Mouse (Mus musculus) kidney, adult 10 weeks (tissue): ENCODE data around the gene Dnal1. TPM values are rescaled to one million over a fixed set of nuclear protein-coding genes. Genes with fewer than 3 reads are reported as not detected.

Experiments
- polyA plus RNA-seq: library from polyadenylated mRNA; stranded (reverse); fragments of 350-450 nt; fragmentation: Illumina TruSeq; extraction: RNeasy Lipid Tissue Mini Kit (QIAGEN cat#74804); gene quantifications from one replicate; pipeline ENCODE4 v1.2.3, GENCODE M21; 2014; ENCODE audit warnings: low read depth, low replicate concordance

Dnal1 gene
- 10.8 TPM for polyA plus RNA-seq

DNA sequence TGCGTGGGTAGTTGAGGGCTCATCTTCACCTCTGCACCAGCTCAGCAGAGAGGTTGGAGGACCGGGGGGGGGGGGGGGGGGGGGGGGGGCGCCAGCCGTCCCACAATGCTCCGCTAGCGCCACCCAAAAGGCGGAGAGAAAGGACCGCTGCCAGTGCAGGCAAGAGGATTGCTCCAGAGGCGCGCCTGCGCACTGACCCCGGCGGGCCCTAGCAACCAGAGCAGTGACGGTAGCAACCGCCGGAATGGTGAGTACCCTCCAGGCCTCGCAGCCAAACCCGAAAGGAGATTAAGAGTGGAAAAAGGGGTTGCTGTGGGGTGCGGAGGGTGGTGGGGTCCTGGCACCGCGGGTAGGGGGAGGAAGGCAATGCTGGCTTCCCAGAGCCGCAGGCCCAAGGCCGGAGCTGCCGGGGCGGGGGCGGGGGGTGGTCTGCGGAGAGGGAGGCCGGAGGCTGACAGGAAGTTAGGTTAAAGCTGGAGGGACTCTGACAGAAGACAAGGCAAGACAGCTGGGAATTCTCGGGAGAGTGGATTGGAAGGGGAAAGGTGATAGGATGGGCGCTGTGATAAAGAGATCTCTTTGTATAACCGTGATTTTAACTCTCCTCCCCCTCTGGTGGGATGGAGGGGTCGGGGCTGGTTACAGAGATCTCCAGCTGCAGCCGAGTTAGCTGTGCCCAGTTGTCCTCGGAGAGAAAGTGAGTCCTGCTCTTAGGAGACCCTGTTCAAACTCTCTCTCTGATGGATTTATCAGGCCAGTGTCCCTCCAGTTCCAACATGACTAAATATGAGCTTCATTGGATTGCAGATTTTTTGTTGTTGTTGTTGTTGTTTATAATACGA lies at the start of gene Dnal1:
Dnal1 (plus strand) TSS at position 214 of the 842 bp plus-strand sequence.

GRCm38 (mm10) chr12:84068986-84069385 lies 45.2 kb upstream of the Dnal1 start, which contains the start of gene Acot5:
TSS of gene Acot5 (plus strand) at chr12:84069325.

DNA sequence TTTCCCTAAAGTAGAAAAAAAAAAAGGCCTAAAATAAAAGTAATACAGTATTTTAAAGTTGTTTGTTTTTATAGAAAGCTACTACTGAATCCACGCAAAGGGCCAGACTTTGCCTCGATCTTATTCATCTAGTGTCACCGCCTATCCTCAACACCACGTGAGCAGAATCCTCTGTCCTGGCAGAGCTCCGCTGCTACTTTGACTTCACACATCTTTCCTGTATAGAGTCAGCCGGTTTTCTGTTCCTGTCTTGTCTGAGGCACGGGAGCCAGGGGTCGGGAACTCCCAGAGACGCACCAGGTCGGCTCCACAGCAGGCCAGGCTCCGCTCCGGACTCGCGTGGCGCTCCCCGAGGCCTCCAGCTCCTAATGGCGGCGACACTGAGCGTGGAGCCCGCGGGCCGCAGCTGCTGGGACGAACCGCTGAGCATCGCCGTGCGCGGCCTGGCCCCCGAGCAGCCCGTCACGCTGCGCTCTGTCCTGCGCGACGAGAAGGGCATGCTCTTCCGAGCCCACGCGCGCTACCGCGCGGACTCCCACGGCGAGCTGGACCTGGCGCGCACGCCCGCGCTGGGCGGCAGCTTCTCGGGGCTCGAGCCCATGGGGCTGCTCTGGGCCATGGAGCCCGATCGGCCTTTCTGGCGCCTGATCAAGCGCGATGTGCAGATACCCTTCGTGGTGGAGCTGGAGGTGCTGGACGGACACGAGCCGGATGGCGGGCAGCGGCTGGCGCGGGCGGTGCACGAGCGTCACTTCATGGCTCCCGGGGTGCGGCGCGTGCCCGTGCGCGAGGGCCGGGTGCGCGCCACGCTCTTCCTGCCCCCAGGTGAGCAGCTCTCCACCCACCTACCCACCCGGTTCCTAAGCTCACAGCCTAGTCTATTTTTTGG lies 13.3 kb upstream of the Dnal1 start, which contains the start of gene Acot6:
Acot6 (plus strand) TSS at position 51 of the 889 bp plus-strand sequence.

GRCm38 (mm10) chr12:84147954-84148621 lies 33.9 kb downstream of the Dnal1 start, which contains the start of gene Pnma1:
TSS of gene Pnma1 (minus strand) at chr12:84148489.

Other genes starting within 250 kb of the Dnal1 start
- 32.0 TPM for gene Numb, start 192.4 kb upstream of the Dnal1 start, polyA plus RNA-seq
- 1.5 TPM for gene Riox1, start 163.8 kb upstream of the Dnal1 start, polyA plus RNA-seq
- gene Heatr4, start 129.5 kb upstream of the Dnal1 start, polyA plus RNA-seq: not detected
- gene Acot2, start 126.5 kb upstream of the Dnal1 start, polyA plus RNA-seq: 10.3 TPM
- gene Acot1, start 104.9 kb upstream of the Dnal1 start, polyA plus RNA-seq: 174 TPM
- gene Acot4, start 76.0 kb upstream of the Dnal1 start, polyA plus RNA-seq: 81.8 TPM
- gene Gm49366, start 75.4 kb upstream of the Dnal1 start, polyA plus RNA-seq: not detected
- 35.3 TPM for gene Acot3, start 62.2 kb upstream of the Dnal1 start, polyA plus RNA-seq
- not detected for gene Acot5, start 45.0 kb upstream of the Dnal1 start, polyA plus RNA-seq
- 21.5 TPM for gene Acot6, start 13.7 kb upstream of the Dnal1 start, polyA plus RNA-seq
- not detected for gene Pnma1, start 34.1 kb downstream of the Dnal1 start, polyA plus RNA-seq
- 4.6 TPM for gene Elmsan1, start 104.5 kb downstream of the Dnal1 start, polyA plus RNA-seq
- 199 TPM for gene Ptgr2, start 170.9 kb downstream of the Dnal1 start, polyA plus RNA-seq
- gene Zfp410, start 202.5 kb downstream of the Dnal1 start, polyA plus RNA-seq: 21.9 TPM
- gene Coq6, start 247.3 kb downstream of the Dnal1 start, polyA plus RNA-seq: 1.2 TPM
- 3.6 TPM for gene Fam161b, start 247.5 kb downstream of the Dnal1 start, polyA plus RNA-seq